Mouse (Mus musculus): ENCODE results near the gene Pacs1.
A peak's percentile ranks its signal among the peaks of the same experiment; 100 is the strongest.
"Not testable (repeated sequence)": the region's sequence is repeated elsewhere in the genome, so short reads cannot be mapped to it uniquely, and the experiment has no call there.

Gene Pacs1

DNA sequence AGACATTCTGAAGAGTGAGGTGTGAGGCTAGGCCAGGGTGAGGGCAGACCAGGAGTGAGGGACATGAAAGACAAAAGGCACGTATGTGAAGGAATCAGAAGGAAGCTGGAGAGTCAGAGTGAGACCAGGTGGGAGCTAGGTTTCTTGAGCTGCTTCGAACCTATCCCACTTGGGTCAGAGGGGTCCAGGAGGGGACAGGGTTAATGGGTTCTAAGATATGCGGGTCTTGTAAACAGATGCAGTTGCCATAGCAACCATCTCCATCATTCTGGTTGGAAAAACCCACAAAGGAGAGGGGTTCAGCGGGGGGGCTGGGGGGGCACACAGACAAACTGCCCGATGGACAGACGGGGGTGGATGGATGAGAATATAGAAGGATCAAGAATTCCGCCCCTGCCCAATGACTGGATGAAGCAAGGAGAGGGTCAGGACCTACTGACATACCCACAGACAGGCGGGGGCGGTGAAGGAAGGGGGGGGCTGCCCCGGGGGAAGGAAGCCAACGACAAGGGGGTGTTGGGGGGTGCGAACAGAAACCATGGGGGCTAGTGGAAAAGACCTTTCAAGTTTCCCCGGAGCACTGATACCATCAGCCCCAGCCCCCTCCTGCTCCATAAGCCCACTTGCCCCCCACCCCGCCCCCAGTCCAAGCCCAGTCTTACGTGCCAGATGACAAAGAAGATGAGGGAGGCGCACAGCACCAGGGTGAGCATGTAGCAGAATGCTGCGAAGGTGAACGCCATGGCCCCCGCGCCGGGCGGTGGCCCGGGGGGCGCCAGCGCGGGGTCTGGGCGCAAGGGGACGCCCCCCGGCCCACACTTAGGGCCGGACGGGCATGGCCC lies 175.2 kb downstream of the Pacs1 start:
- DNase-seq (ENCODE audit: low spot score): no peak

DNA sequence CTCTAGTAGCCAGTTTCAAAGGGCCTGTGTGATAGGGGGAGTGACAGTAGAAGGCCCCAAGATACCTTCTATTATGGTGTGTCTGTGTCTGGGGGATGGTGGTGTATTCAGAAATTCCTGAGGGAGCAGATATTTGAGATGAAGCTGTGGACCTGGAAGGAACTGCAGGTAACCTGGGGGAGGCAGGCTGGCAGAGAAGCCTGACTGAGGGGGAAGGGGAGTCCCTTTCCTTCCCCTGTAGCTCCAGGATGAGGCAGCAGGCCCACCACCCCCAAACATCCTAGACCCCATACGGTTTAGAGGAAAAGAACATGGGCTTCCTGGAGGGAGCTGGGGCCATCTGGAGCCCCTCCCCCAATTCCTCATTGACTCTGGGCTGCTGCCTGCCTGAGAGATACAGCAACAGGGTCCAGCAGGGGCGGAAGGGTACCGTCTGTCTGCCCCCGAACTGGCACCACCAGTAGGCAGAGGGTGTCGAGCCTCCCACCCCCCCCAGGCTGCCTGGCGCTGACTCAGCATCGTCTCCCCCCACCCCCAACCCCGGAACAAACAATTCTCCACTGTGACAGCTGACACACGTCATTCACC lies 176.9 kb downstream of the Pacs1 start:
- no peak for DNase-seq (ENCODE audit: low spot score)

DNA sequence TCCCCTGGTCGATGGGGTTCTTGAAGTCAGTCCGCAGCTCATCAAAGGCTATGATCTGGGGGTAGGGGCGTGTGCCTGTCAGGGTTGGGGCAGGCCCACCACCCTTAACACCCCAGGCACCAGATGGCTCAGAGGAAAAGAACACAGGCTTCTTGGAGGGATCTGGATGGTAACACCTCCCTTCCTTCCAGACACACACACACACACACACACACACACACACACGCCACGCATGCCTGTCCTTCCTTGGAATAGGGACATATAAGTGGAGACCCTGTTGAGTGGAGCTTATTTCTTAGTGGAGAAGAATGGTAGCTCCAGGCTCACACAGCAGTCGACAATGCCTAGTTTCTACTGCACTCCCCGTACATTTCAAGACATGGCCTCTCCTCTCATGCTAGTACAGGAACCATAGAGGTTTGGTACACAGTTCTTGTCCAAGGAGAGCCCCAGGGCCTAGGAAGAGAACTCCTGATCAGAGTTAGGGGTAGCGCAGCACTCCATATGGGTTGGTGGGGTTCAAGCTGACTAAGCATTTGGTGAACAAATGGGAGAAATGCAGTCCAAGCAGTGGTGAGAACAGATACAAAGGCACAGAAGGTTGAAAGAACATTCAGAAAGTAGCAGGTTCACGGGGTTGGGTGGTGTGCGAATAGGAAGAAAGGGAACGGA lies 178.0 kb downstream of the Pacs1 start:
- no peak for DNase-seq (ENCODE audit: low spot score)

DNA sequence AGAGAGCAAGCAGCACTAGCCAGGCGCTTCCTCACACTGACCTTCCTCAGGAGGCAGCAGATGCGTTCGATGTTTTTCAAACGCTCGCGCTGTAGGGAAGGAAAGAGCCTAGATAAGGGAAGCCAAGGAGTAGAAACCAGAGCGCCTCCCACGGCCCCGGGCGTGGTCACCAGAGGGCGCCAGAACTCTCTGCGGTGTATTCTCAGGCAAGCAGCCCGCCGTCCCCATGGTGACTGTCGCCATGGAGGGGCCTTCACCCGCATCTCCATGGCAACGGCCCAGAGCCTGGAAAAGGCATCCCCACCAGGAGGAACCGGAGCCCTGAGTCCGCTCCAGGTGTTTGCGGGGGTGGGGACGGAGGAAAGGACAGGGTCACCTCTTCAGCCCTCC lies 178.7 kb downstream of the Pacs1 start:
- DNase-seq (ENCODE audit: low spot score): peak; percentile 92

DNA sequence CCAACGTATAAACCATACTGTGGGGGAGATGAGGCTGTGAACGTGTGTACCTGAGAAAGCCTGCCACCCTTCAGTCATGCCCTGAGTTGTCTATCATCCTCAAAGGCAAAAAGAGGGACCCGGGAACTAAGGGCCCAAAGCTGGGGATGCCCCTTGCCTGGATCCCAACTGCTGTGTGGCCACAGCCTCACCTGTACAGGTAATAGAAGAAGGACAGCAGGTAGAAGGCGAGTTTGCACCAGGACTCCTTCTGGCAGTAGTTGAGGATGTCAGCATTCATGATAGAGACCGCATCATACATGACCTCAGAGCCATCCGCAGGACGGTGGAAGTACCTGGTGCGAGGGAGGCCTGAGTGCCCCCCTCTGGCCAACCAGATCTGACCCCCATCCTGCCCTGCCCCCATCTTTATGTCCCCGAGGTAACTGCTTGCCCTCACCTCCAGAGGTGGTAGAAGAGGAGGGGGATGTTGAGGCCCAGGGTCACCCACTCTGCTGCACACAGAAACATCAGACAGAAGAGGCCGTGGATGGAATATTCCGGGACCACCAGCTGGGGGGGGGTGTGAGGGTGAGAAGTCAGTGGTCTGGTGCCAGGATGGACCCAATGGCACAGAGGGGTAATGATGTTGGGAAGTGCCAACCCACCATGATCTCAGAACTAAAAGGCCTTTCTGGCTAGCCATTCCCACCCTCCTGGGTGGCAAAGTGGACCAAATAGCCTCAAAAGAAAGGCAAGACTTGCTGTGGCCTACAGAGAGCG lies 179.3 kb downstream of the Pacs1 start:
- no peak for DNase-seq (ENCODE audit: low spot score)

DNA sequence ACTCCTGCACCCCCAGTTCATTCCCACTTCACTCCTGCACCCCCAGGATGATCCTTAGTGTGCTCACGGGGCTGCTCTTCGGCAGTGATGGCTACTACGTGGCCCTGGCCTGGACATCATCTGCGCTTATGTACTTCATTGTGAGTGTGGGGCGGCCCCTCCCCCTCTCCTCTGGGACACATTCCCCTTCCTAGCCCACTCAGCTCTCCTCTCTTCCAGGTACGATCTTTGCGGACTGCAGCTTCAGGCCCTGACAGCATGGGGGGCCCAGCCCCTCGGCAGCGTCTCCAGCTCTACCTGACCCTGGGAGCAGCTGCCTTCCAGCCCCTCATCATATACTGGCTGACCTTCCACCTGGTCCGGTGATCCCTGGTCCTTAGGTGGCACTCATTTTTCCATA lies 180.8 kb downstream of the Pacs1 start:
- DNase-seq (ENCODE audit: low spot score): no peak

DNA sequence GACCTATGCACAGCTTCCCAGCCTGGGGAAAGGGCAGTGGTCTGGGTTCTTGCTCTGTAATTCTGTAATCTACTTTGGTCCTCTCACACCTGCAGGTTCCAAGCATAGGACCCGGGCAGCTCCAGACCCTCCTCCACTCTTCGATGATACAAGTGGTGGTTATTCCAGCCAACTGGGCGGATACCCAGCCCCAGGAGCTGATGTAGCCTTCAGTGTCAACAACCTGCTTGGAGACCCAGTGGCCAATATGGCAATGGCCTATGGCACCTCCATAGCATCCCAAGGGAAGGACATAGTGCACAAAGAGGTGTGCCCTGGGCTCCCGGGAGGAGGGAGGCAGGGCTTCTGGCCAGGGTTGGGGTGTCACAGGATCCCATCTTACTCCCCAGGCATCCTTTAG lies 183.6 kb downstream of the Pacs1 start:
- no peak for DNase-seq (ENCODE audit: low spot score)

DNA sequence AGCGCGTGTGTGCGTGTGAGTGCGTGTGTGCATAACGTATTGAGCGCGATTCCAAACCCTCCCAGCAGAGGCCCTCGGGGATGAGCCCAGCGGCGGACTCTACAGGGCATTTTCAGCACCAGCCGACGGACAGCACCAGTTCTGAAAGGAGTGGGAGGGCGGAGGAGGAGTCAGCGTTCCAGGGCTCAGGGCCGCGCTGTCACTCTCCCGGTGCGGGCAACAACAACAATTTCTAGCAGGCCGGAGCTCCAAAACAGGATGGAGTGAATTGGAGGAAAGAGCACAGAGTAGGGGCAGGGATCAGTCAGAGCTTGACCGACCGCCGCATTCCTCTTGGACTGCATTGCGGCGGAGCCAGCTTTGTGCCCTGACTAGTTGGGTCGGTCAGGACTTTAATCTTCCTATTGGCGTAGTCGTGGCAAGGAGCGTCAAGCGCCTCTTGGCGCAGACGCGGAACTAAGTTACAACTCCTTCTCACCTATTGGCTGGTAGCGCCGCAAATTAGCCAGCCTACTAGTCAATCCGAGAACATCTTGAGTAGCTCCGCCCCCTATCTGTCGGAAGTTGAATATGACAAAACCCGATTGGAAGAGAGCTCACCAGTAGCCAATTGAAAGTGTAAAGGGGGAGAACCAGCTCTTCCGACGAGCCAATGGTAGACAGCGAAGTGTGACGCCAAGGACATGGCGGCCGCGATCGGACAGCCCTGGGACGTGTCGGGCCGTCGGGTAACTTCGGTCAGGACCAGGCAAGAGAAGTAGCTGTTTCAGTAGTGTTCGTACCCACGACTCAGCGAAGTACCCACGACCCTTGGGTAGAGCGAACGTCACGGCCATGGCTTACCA lies 184.8 kb downstream of the Pacs1 start, which contains the start of gene Yif1a:
TSS of gene Yif1a (plus strand) at position 655 of the 845 bp plus-strand sequence.
- DNase-seq (ENCODE audit: low spot score): peak; percentile 93

DNA sequence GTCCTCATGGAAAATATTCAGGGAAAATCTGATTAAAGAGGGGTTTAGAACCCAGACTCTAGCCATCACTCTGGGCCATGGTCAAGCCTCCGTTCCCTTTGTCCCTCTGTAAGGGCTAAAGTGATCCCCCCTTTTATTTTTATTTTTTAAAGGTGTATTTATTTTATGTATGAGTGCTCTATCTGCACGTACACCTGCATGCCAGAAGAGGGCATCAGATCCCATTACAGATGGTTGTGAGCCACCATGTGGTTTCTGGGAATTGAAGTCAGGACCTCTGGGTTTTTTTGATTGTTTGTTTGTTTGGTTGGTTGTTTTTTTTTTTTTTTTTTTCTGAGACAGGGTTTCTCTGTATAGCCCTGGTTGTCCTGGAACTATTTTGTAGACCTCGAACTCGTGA lies 186.4 kb downstream of the Pacs1 start:
- not testable (repeated sequence) for DNase-seq (ENCODE audit: low spot score)

DNA sequence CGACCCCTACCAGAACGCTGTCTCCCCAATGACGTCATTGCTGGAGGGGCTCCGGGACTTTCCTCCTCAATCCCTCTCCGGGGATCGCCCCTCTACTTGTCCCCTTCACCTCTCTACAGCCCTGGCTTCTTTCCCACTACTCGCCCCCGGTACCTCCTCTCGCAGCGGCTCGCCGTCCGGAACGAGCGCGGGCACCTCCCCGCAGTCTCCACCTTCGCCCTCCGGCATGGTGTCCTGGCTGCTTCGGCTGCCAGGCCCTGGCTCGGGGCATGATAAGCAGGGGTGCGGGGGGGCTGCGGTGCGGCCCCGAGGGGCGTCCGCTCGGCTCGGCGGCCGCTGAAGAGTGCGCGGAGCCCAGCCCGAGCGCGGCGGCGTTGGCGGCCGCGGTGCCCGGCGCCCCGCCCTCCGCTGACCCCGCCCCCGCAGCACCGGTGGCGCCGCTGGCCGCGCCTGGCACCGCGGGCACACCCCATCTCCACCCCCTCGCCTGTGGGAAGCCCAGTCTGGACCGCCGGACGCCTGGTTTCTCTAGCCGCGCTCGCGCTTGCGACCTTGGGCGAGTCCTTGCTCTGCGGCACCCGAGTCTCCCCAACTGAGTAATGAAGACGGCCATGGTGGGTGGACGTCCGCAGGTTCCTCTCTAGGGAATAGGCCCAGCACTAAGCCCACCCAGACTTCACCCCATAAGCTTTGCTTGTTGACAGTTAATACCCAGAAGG lies 187.6 kb downstream of the Pacs1 start, which contains the start of gene Tmem151a:
TSS of gene Tmem151a (minus strand) at position 387 of the 719 bp plus-strand sequence.
- DNase-seq (ENCODE audit: low spot score): no peak

DNA sequence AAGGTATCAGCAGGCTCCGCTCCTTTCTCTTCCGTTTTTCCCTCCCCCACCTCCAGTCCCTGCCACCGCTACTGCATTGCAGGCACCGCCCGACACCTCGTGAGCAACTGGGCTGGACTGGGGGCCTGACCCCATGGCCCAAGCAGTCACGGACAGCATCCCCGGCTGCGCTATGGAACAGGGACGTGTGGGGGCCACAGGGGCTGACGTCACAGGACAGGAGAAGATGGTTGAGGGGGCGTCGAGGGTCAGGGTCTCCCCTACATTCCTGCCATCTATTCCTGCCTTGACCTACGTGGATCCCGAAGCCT lies 188.1 kb downstream of the Pacs1 start:
- DNase-seq (ENCODE audit: low spot score): no peak

DNA sequence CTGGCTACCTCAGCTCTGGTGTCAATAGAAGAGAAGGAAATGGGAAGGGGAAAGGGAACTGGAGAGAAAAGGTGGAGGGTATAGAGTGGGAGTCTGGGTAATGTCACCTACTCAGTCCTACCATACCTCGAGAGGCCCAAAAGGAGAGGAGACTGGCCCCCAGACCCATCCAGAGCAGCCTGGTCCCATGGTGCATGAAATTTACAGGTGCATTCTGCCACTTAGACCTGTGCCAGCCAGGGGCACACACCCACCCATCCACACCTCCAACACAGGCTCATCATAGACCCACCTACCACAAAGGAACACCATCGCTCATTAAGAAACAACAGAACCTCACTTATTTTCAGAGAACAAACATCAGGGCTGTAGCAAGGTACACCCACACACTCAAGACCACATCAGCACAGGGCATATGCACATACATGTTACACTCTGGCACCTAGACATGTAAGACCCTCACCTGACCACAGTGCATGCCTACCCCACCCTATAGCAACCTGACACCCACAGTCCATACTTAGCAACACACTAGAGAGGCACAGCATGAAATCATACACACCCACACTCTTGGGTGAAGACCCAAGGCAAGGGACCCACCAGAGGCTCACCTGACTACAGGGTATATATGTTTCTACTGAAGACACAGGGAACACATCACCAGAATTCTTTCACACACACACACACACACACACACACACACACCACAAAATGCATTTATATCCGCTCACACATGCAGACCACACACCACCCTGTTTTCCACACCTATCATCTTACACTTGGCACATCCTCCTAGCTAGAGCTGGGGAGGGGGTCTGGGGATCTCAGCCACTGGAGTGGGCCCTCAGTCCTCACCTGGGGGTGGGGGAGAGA lies 188.7 kb downstream of the Pacs1 start:
- DNase-seq (ENCODE audit: low spot score): no peak

Measured in ovary, postnatal 14 days (tissue).